Mouse (Mus musculus): ENCODE results near the gene Ttll9. TPM values are rescaled to one million over a fixed set of nuclear protein-coding genes. Genes with fewer than 3 reads are reported as not detected.
A peak's percentile ranks its signal among the peaks of the same experiment; 100 is the strongest.

Ttll9 gene
- polyA plus RNA-seq, 2 experiments, result 0.08 to 0.11 TPM

GRCm38 (mm10) chr2:153009192-153009973 lies 47.1 kb downstream of the Ttll9 start:
- 79% methylated on average over 12 of the region's 12 CpGs for WGBS (ENCODE audit: insufficient replicate concordance)
- H3K9me3 ChIP-seq (ENCODE audit: control insufficient read depth, low read length), result no peaks in the 10 kb centered on the region
- ATAC-seq (ENCODE audit: insufficient read depth), result no peak
- H3K9ac ChIP-seq (replicated peaks), result no peak overlapping the region
- no peak overlapping the region for H3K4me2 ChIP-seq (ENCODE audit: low read depth)
- no peak overlapping the region for H3K27ac ChIP-seq
- peaks cover 5% of the 10 kb centered on the region for H3K36me3 ChIP-seq (replicated peaks; ENCODE audit: control insufficient read depth, insufficient read depth, low read depth)
- no peak for DNase-seq (ENCODE audit: low read depth in 3 of 3, low spot score in 3 of 3)
- H3K4me1 ChIP-seq (replicated peaks; ENCODE audit: control insufficient read depth in 2 of 2, insufficient read depth in 2 of 2, low read length in 1 of 2), result peaks cover 5% of the 10 kb centered on the region in 2 experiments
- H3K27me3 ChIP-seq (ENCODE audit: control insufficient read depth, insufficient read depth, low read length), result no peaks in the 10 kb centered on the region
- H3K4me3 ChIP-seq (ENCODE audit: insufficient read depth in 1 of 2, low read depth in 2 of 2, low read length in 2 of 2), result no peak overlapping the region
- TF ChIP-seq CTCF (IDR thresholded peaks at IDR 0.05; ENCODE audit: low read depth) (no peak), EP300 (IDR thresholded peaks at IDR 0.05; ENCODE audit: low read depth) (no peak)

GRCm38 (mm10) chr2:153013724-153014515 lies 51.6 kb downstream of the Ttll9 start:
- no peaks in the 10 kb centered on the region for H3K9me3 ChIP-seq (ENCODE audit: control insufficient read depth, low read length)
- peaks cover 5% of the 10 kb centered on the region for H3K36me3 ChIP-seq (replicated peaks; ENCODE audit: control insufficient read depth, insufficient read depth, low read depth)
- no peak for DNase-seq (ENCODE audit: low read depth in 3 of 3, low spot score in 3 of 3)
- H3K4me3 ChIP-seq (ENCODE audit: insufficient read depth in 1 of 2, low read depth in 2 of 2, low read length in 2 of 2), result peak overlapping the region; percentile 58 to 63
- peak overlapping the region; percentile 75 for H3K9ac ChIP-seq (replicated peaks)
- no peak for ATAC-seq (ENCODE audit: insufficient read depth)
- WGBS (ENCODE audit: insufficient replicate concordance), result 79% methylated on average over 11 of the region's 11 CpGs
- H3K4me2 ChIP-seq (ENCODE audit: low read depth), result peak overlapping the region; percentile 86
- H3K27me3 ChIP-seq (ENCODE audit: control insufficient read depth, insufficient read depth, low read length), result no peaks in the 10 kb centered on the region
- TF ChIP-seq EP300 (IDR thresholded peaks at IDR 0.05; ENCODE audit: low read depth), result no peak
- no peak for TF ChIP-seq CTCF (IDR thresholded peaks at IDR 0.05; ENCODE audit: low read depth)
- H3K27ac ChIP-seq, result no peak overlapping the region
- H3K4me1 ChIP-seq (replicated peaks; ENCODE audit: control insufficient read depth in 2 of 2, insufficient read depth in 2 of 2, low read length in 1 of 2), result peaks cover 6 to 7% of the 10 kb centered on the region in 2 experiments

GRCm38 (mm10) chr2:153014758-153015593 lies 52.7 kb downstream of the Ttll9 start, which contains the start of gene Pdrg1:
Pdrg1 (minus strand) TSS chr2:153015427.
- Histone ChIP-seq H3K9ac (replicated peaks) (peak within 1 kb of the TSS; percentile 75), H3K4me1 (replicated peaks; ENCODE audit: control insufficient read depth in 2 of 2, insufficient read depth in 2 of 2, low read length in 1 of 2) (peaks cover 6 to 7% of the 10 kb centered on the region in 2 experiments), H3K4me3 (ENCODE audit: insufficient read depth in 1 of 2, low read depth in 2 of 2, low read length in 2 of 2) (peak within 1 kb of the TSS; percentile 58 to 63), H3K36me3 (replicated peaks; ENCODE audit: control insufficient read depth, insufficient read depth, low read depth) (peaks cover 5% of the 10 kb centered on the region; the same call in 1 of the 2 replicates), H3K9me3 (ENCODE audit: control insufficient read depth, low read length) (no peaks in the 10 kb centered on the region), H3K4me2 (ENCODE audit: low read depth) (peak within 1 kb of the TSS; percentile 86), H3K27ac (no peak within 1 kb of the TSS), H3K27me3 (ENCODE audit: control insufficient read depth, insufficient read depth, low read length) (no peaks in the 10 kb centered on the region)
- TF ChIP-seq CTCF (IDR thresholded peaks at IDR 0.05; ENCODE audit: low read depth) (peak; percentile 97), EP300 (IDR thresholded peaks at IDR 0.05; ENCODE audit: low read depth) (no peak)
- DNase-seq (ENCODE audit: low read depth in 3 of 3, low spot score in 3 of 3), result peak; percentile 82 to 86 (median 84)
- WGBS (ENCODE audit: insufficient replicate concordance), result under 1% methylated on average over 52 of the region's 54 CpGs
- ATAC-seq (ENCODE audit: insufficient read depth), result peak; percentile 92

DNA sequence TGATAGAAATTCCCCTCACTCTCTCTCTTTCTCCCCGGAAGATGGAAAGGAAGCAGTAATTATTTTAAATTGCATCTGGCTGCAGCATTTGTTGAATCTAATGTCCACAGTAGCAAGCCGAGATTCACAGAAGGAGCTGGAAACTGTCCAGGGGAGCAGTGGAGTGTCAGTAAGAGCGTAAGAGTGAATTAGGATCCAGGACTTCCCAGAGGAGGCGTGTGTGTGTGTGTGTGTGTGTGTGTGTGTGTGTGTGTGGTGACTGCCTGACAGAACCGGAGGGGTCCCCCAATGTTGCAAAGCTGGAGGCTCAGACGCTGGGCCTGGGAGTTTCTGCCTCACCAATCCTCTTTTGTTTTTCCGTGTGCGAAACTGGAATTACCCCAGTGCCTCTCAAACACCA lies 53.5 kb downstream of the Ttll9 start:
- Histone ChIP-seq H3K4me2 (ENCODE audit: low read depth) (no peak overlapping the region), H3K27me3 (ENCODE audit: control insufficient read depth, insufficient read depth, low read length) (no peaks in the 10 kb centered on the region), H3K27ac (no peak overlapping the region), H3K4me1 (replicated peaks; ENCODE audit: control insufficient read depth in 2 of 2, insufficient read depth in 2 of 2, low read length in 1 of 2) (peaks cover 6 to 7% of the 10 kb centered on the region in 2 experiments), H3K9ac (replicated peaks) (no peak overlapping the region), H3K36me3 (replicated peaks; ENCODE audit: control insufficient read depth, insufficient read depth, low read depth) (peaks cover 5% of the 10 kb centered on the region; the same call in 1 of the 2 replicates), H3K9me3 (ENCODE audit: control insufficient read depth, low read length) (no peaks in the 10 kb centered on the region), H3K4me3 (ENCODE audit: insufficient read depth in 1 of 2, low read depth in 2 of 2, low read length in 2 of 2) (no peak overlapping the region)
- no peak for TF ChIP-seq CTCF (IDR thresholded peaks at IDR 0.05; ENCODE audit: low read depth)
- TF ChIP-seq EP300 (IDR thresholded peaks at IDR 0.05; ENCODE audit: low read depth), result no peak
- WGBS (ENCODE audit: insufficient replicate concordance), result 40% methylated on average over 8 of the region's 8 CpGs
- DNase-seq (ENCODE audit: low read depth in 3 of 3, low spot score in 3 of 3) (no peak), ATAC-seq (ENCODE audit: insufficient read depth) (no peak)

All from liver, embryonic 14.5 days (tissue).